Mouse (Mus musculus): ENCODE results near the gene 1700034J05Rik. TPM values are rescaled to one million over a fixed set of nuclear protein-coding genes. Genes with fewer than 3 reads are reported as not detected.

The 1700034J05Rik gene
- polyA plus RNA-seq, 1 experiment from 2014 or later = 0.13 TPM

- Histone ChIP-seq H3K36me3 (no peaks in the 10 kb centered on the region), H3K27me3 (replicated peaks) (no peaks in the 10 kb centered on the region), H3K9ac (no peak overlapping the region), H3K4me2 (replicated peaks) (no peak overlapping the region), H3K4me1 (0 out of 2 replicates have a peak, but pooled peaks cover 1% of the 10 kb centered on the region), H3K27ac (no peak overlapping the region), H3K9me3 (no peaks in the 10 kb centered on the region), H3K4me3 (no peak overlapping the region)
- 82% methylated on average over 8 of the region's 8 CpGs for WGBS
- ATAC-seq (ENCODE audit: low FRiP score, low read depth) = no peak
These were observed 22.2 kb upstream of the 1700034J05Rik start for GRCm38 (mm10) chr6:146976446-146976845.

GRCm38 (mm10) chr6:146973830-146974229 is 19.6 kb upstream of the 1700034J05Rik start:
- H3K4me3 ChIP-seq = no peak overlapping the region
- H3K4me1 ChIP-seq = no peaks in the 10 kb centered on the region
- H3K9me3 ChIP-seq = no peaks in the 10 kb centered on the region
- no peaks in the 10 kb centered on the region for H3K36me3 ChIP-seq
- no peak overlapping the region for H3K9ac ChIP-seq
- no peak overlapping the region for H3K4me2 ChIP-seq (replicated peaks)
- H3K27ac ChIP-seq = no peak overlapping the region
- ATAC-seq (ENCODE audit: low FRiP score, low read depth) = no peak
- no peaks in the 10 kb centered on the region for H3K27me3 ChIP-seq (replicated peaks)

GRCm38 (mm10) chr6:146973406-146973805 is 19.2 kb upstream of the 1700034J05Rik start:
- Histone ChIP-seq H3K36me3 (no peaks in the 10 kb centered on the region), H3K4me3 (no peak overlapping the region), H3K27ac (no peak overlapping the region), H3K9ac (no peak overlapping the region), H3K4me2 (replicated peaks) (no peak overlapping the region), H3K9me3 (no peaks in the 10 kb centered on the region), H3K4me1 (no peaks in the 10 kb centered on the region), H3K27me3 (replicated peaks) (no peaks in the 10 kb centered on the region)
- WGBS = 73% methylated on average over 2 of the region's 2 CpGs
- ATAC-seq (ENCODE audit: low FRiP score, low read depth) = no peak

- Histone ChIP-seq H3K4me3 (no peak overlapping the region), H3K9ac (no peak overlapping the region), H3K27me3 (replicated peaks) (no peaks in the 10 kb centered on the region), H3K27ac (no peak overlapping the region), H3K4me1 (no peaks in the 10 kb centered on the region), H3K4me2 (replicated peaks) (no peak overlapping the region), H3K36me3 (no peaks in the 10 kb centered on the region), H3K9me3 (no peaks in the 10 kb centered on the region)
- no peak for ATAC-seq (ENCODE audit: low FRiP score, low read depth)
- 68% methylated on average over 1 of the region's 1 CpGs for WGBS
These were observed 18.5 kb upstream of the 1700034J05Rik start for GRCm38 (mm10) chr6:146972740-146973139.

- ATAC-seq (ENCODE audit: low FRiP score, low read depth) = no peak
- H3K27me3 ChIP-seq (replicated peaks) = no peaks in the 10 kb centered on the region
- H3K27ac ChIP-seq = no peak overlapping the region
- no peak overlapping the region for H3K4me3 ChIP-seq
- H3K4me1 ChIP-seq = no peaks in the 10 kb centered on the region
- WGBS = 75% methylated on average over 6 of the region's 6 CpGs
- no peak overlapping the region for H3K9ac ChIP-seq
- no peak overlapping the region for H3K4me2 ChIP-seq (replicated peaks)
- H3K36me3 ChIP-seq = no peaks in the 10 kb centered on the region
- no peaks in the 10 kb centered on the region for H3K9me3 ChIP-seq
These were observed 17.8 kb upstream of the 1700034J05Rik start for GRCm38 (mm10) chr6:146972009-146972408.

- H3K4me3 ChIP-seq = no peak overlapping the region
- no peak overlapping the region for H3K4me2 ChIP-seq (replicated peaks)
- no peak overlapping the region for H3K27ac ChIP-seq
- no peaks in the 10 kb centered on the region for H3K36me3 ChIP-seq
- H3K9ac ChIP-seq = no peak overlapping the region
- no peak for ATAC-seq (ENCODE audit: low FRiP score, low read depth)
- H3K9me3 ChIP-seq = no peaks in the 10 kb centered on the region
- H3K27me3 ChIP-seq (replicated peaks) = no peaks in the 10 kb centered on the region
- no peaks in the 10 kb centered on the region for H3K4me1 ChIP-seq
- 76% methylated on average over 3 of the region's 3 CpGs for WGBS
These were observed 17.1 kb upstream of the 1700034J05Rik start for GRCm38 (mm10) chr6:146971366-146971765.

- ATAC-seq (ENCODE audit: low FRiP score, low read depth) = no peak
- WGBS = 75% methylated on average over 3 of the region's 3 CpGs
These were observed 16.6 kb upstream of the 1700034J05Rik start for GRCm38 (mm10) chr6:146970811-146971210.

GRCm38 (mm10) chr6:146967836-146968235 is 13.6 kb upstream of the 1700034J05Rik start:
- Histone ChIP-seq H3K27me3 (replicated peaks) (no peaks in the 10 kb centered on the region), H3K4me3 (no peak overlapping the region), H3K27ac (no peak overlapping the region), H3K36me3 (no peaks in the 10 kb centered on the region), H3K9ac (no peak overlapping the region), H3K4me2 (replicated peaks) (no peak overlapping the region), H3K9me3 (no peaks in the 10 kb centered on the region), H3K4me1 (no peaks in the 10 kb centered on the region)
- no peak for ATAC-seq (ENCODE audit: low FRiP score, low read depth)
- WGBS = 81% methylated on average over 6 of the region's 6 CpGs

More at GRCm38 (mm10) chr6:146970811-146971210, 16.6 kb upstream of the 1700034J05Rik start:
- Histone ChIP-seq H3K4me3 (no peak overlapping the region), H3K4me2 (replicated peaks) (no peak overlapping the region), H3K27ac (no peak overlapping the region), H3K27me3 (replicated peaks) (no peaks in the 10 kb centered on the region), H3K9me3 (no peaks in the 10 kb centered on the region), H3K4me1 (no peaks in the 10 kb centered on the region), H3K36me3 (no peaks in the 10 kb centered on the region), H3K9ac (no peak overlapping the region)

GRCm38 (mm10) chr6:146966446-146967019 is 12.3 kb upstream of the 1700034J05Rik start:
- 76% methylated on average over 12 of the region's 12 CpGs for WGBS
- no peak overlapping the region for H3K9ac ChIP-seq
- H3K4me3 ChIP-seq = no peak overlapping the region
- no peak overlapping the region for H3K4me2 ChIP-seq (replicated peaks)
- H3K36me3 ChIP-seq = no peaks in the 10 kb centered on the region
- H3K9me3 ChIP-seq = no peaks in the 10 kb centered on the region
- no peak overlapping the region for H3K27ac ChIP-seq
- no peaks in the 10 kb centered on the region; the same call in 1 of the 2 replicates for H3K4me1 ChIP-seq
- no peaks in the 10 kb centered on the region for H3K27me3 ChIP-seq (replicated peaks)
- no peak for ATAC-seq (ENCODE audit: low FRiP score, low read depth)

GRCm38 (mm10) chr6:146965139-146965772 is 11.0 kb upstream of the 1700034J05Rik start:
- H3K4me2 ChIP-seq (replicated peaks) = no peak overlapping the region
- H3K4me1 ChIP-seq = no peaks in the 10 kb centered on the region; the same call in 1 of the 2 replicates
- H3K36me3 ChIP-seq = no peaks in the 10 kb centered on the region
- ATAC-seq (ENCODE audit: low FRiP score, low read depth) = no peak
- 75% methylated on average over 13 of the region's 13 CpGs for WGBS
- H3K4me3 ChIP-seq = no peak overlapping the region
- no peak overlapping the region for H3K9ac ChIP-seq
- H3K9me3 ChIP-seq = no peaks in the 10 kb centered on the region
- H3K27ac ChIP-seq = no peak overlapping the region
- H3K27me3 ChIP-seq (replicated peaks) = no peaks in the 10 kb centered on the region

GRCm38 (mm10) chr6:146963396-146964150 is 9.4 kb upstream of the 1700034J05Rik start:
- H3K27ac ChIP-seq = no peak overlapping the region
- ATAC-seq (ENCODE audit: low FRiP score, low read depth) = no peak
- WGBS = 84% methylated on average over 6 of the region's 6 CpGs

GRCm38 (mm10) chr6:146961832-146962481 is 7.7 kb upstream of the 1700034J05Rik start:
- no peak overlapping the region for H3K4me2 ChIP-seq (replicated peaks)
- WGBS = 73% methylated on average over 6 of the region's 6 CpGs

More at GRCm38 (mm10) chr6:146963396-146964150, 9.4 kb upstream of the 1700034J05Rik start:
- Histone ChIP-seq H3K9me3 (no peaks in the 10 kb centered on the region), H3K4me2 (replicated peaks) (no peak overlapping the region), H3K36me3 (no peaks in the 10 kb centered on the region), H3K4me3 (no peak overlapping the region), H3K4me1 (no peaks in the 10 kb centered on the region; the same call in 1 of the 2 replicates), H3K27me3 (replicated peaks) (no peaks in the 10 kb centered on the region), H3K9ac (no peak overlapping the region)

More at GRCm38 (mm10) chr6:146961832-146962481, 7.7 kb upstream of the 1700034J05Rik start:
- Histone ChIP-seq H3K27ac (no peak overlapping the region), H3K9ac (no peak overlapping the region), H3K4me1 (no peaks in the 10 kb centered on the region; the same call in 1 of the 2 replicates), H3K4me3 (no peak overlapping the region), H3K9me3 (no peaks in the 10 kb centered on the region), H3K36me3 (no peaks in the 10 kb centered on the region), H3K27me3 (replicated peaks) (no peaks in the 10 kb centered on the region)
- ATAC-seq (ENCODE audit: low FRiP score, low read depth) = no peak

Measured in neural tube, embryonic 12.5 days (tissue).